Mouse (Mus musculus) brain, embryonic 14.5 days (tissue): ENCODE data around the gene Cnot11.

Experiments
- CTCF ChIP-seq: fragments of 200-500 bp; IDR thresholded peaks from 2 replicates; pipeline ENCODE4 v1.5.1; 2012; ENCODE audit warnings: inconsistent platforms, mild to moderate bottlenecking, moderate library complexity, borderline replicate concordance; ENCODE audit not compliant: insufficient read depth, insufficient read length; ENCODE audit errors: extremely low read depth
- POLR2A ChIP-seq: fragments of 200-500 bp; IDR thresholded peaks from 2 replicates; pipeline ENCODE4 v1.6.1; 2012; ENCODE audit warnings: mild to moderate bottlenecking, inconsistent platforms, borderline replicate concordance; ENCODE audit not compliant: poor library complexity, insufficient read depth, insufficient read length, severe bottlenecking; ENCODE audit errors: extremely low read depth

DNA sequence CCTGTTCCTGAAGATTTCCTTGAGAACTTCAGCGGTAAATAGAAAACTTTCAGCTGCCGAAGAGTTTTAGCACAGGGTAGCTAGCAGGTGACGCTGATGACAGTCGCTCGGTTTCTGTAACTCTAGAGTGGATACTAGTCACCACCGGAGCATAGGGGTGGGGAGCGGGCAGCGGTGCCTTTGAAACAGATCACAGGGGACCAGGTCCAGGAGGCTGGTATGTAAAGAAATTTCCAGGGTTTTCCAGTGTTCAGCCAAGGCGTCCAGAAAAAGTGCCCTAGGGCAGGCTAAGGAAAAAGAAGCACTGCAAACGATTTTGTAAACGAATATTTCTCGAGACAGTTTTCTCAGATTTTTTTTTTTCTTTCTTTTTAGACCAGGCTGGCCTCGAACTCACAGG, at the start of gene Cnot11:
- TF ChIP-seq CTCF (no peak), POLR2A (no peak)
